ENCODE assay signal across 8 mouse cellular contexts in genomic region chr4:134371316-134371855, GRCm38 (mm10). TPM values are rescaled to one million over a fixed set of nuclear protein-coding genes. Genes with fewer than 3 reads are reported as not detected.
A peak's percentile ranks its signal among the peaks of the same experiment; 100 is the strongest.
DNase-seq lines count a peak whose midpoint lies in the region; ATAC-seq and TF ChIP-seq lines count a peak whose summit lies in the region.

No protein-coding gene starts in this region.

- no peak for TF ChIP-seq CTCF in stomach, postnatal 0 days (IDR thresholded peaks at IDR 0.05; ENCODE audit: low read depth)

- H3K9me3 ChIP-seq in heart, embryonic 12.5 days (replicated peaks): no peaks in the 10 kb centered on the region
- H3K9me3 ChIP-seq in liver, embryonic 12.5 days (replicated peaks): no peaks in the 10 kb centered on the region
- no peaks in the 10 kb centered on the region for H3K9me3 ChIP-seq in stomach, postnatal 0 days (ENCODE audit: control insufficient read depth, low read length)

- TF ChIP-seq EP300 in stomach, postnatal 0 days (optimal IDR thresholded peaks at IDR 0.05): no peak

- peaks cover 24% of the 10 kb centered on the region for H3K4me1 ChIP-seq in heart, embryonic 12.5 days (replicated peaks)
- peaks cover 26% of the 10 kb centered on the region for H3K4me1 ChIP-seq in liver, embryonic 12.5 days
- peaks cover 9% of the 10 kb centered on the region; the same call in 1 of the 2 replicates for H3K4me1 ChIP-seq in stomach, postnatal 0 days (replicated peaks; ENCODE audit: control insufficient read depth, insufficient read depth)

- H3K4me3 ChIP-seq in heart, embryonic 12.5 days: peak overlapping the region; percentile 45
- peak overlapping the region; percentile 44; the same call in 1 of the 2 replicates for H3K4me3 ChIP-seq in liver, embryonic 12.5 days
- H3K4me3 ChIP-seq in stomach, postnatal 0 days (ENCODE audit: low read depth, low read length): peak overlapping the region; percentile 45

- WGBS in heart, embryonic 12.5 days: 1% methylated on average over 17 of the region's 17 CpGs
- WGBS in liver, embryonic 12.5 days (ENCODE audit: insufficient replicate concordance): under 1% methylated on average over 17 of the region's 17 CpGs
- 2% methylated on average over 17 of the region's 17 CpGs for WGBS in stomach, postnatal 0 days

- ATAC-seq in heart, embryonic 12.5 days (ENCODE audit: insufficient number of reproducible peaks, low FRiP score): no peak
- ATAC-seq in granulocyte monocyte progenitor cell, adult 5-6 weeks (replicated peaks; ENCODE audit: poor library complexity, severe bottlenecking): 0 out of 2 replicates have a peak, but pooled peaks have one; percentile 18
- no peak for ATAC-seq in liver, embryonic 12.5 days
- ATAC-seq in stomach, postnatal 0 days (ENCODE audit: low FRiP score, low TSS enrichment): no peak

- no peaks in the 10 kb centered on the region for H3K36me3 ChIP-seq in heart, embryonic 12.5 days
- H3K36me3 ChIP-seq in liver, embryonic 12.5 days: no peaks in the 10 kb centered on the region
- no peaks in the 10 kb centered on the region for H3K36me3 ChIP-seq in stomach, postnatal 0 days (ENCODE audit: control insufficient read depth, insufficient read depth, low read length)

- H3K27me3 ChIP-seq in heart, embryonic 12.5 days (replicated peaks): peaks cover 45% of the 10 kb centered on the region
- H3K27me3 ChIP-seq in liver, embryonic 12.5 days (replicated peaks): peaks cover 83% of the 10 kb centered on the region
- peaks cover 6% of the 10 kb centered on the region; the same call in 1 of the 2 replicates for H3K27me3 ChIP-seq in stomach, postnatal 0 days (ENCODE audit: control insufficient read depth, insufficient read depth, low read length)

- DNase-seq in heart, adult 8-10 months (ENCODE audit: low spot score): no peak
- peak; percentile 49 for DNase-seq in cerebellum, adult 9-10 months
- DNase-seq in stomach, postnatal 0 days (ENCODE audit: low spot score): no peak
- DNase-seq in left cerebral cortex, adult 11 months (ENCODE audit: low spot score): no peak
- DNase-seq in ovary, postnatal 10 days (ENCODE audit: low spot score): no peak

- H3K9ac ChIP-seq in heart, embryonic 12.5 days: peak overlapping the region; percentile 51
- no peak overlapping the region for H3K9ac ChIP-seq in liver, embryonic 12.5 days
- H3K9ac ChIP-seq in stomach, postnatal 0 days (ENCODE audit: low read length): peak overlapping the region; percentile 2; the same call in 1 of the 2 replicates

- no peak overlapping the region for H3K27ac ChIP-seq in heart, embryonic 12.5 days (ENCODE audit: poor library complexity, severe bottlenecking)
- H3K27ac ChIP-seq in liver, embryonic 12.5 days: no peak overlapping the region
- H3K27ac ChIP-seq in stomach, postnatal 0 days (replicated peaks): no peak overlapping the region

- peak overlapping the region; percentile 73 for H3K4me2 ChIP-seq in heart, embryonic 12.5 days
- H3K4me2 ChIP-seq in liver, embryonic 12.5 days: peak overlapping the region; percentile 65
- H3K4me2 ChIP-seq in stomach, postnatal 0 days (replicated peaks; ENCODE audit: low read depth): peak overlapping the region; percentile 86

RNA-seq across cellular contexts. Expression of gene Extl1, which starts 12.3 kb away (rescaled TPM):
- 3.1 TPM in 2 replicates for polyA plus RNA-seq in heart, embryonic 12.5 days (2016; fragmentation: Nextera tagmentation; extraction: Ambion mirVana)
- total RNA-seq in heart, adult 8-10 months (2022): 10 to 100 TPM; 20.5 to 28.9 (median 23.9) TPM
- total RNA-seq in granulocyte monocyte progenitor cell, adult 5-6 weeks (2014; fragmentation: Nextera tagmentation): not detected in 2 replicates
- total RNA-seq in granulocyte monocyte progenitor cell, adult 5-6 weeks (2017): not detected in 2 replicates
- polyA plus RNA-seq in liver, embryonic 12.5 days (2016; fragmentation: Nextera tagmentation; extraction: Ambion mirVana): 0.25 and 0.36 TPM in 2 replicates
- polyA plus RNA-seq in stomach, postnatal 0 days (2015; fragmentation: Nextera tagmentation; extraction: Ambion mirVana): 1.8 and 2.1 TPM in 2 replicates

RNA-seq across cellular contexts. Expression of gene Pafah2, which starts 24.7 kb away (rescaled TPM):
- 10.1 and 10.7 TPM in 2 replicates for polyA plus RNA-seq in heart, embryonic 12.5 days (2016; fragmentation: Nextera tagmentation; extraction: Ambion mirVana)
- 10 to 100 TPM in 1 of 4 experiments, 1 to 10 TPM in 3; 6.8 to 10.7 (median 9.1) TPM for total RNA-seq in heart, adult 8-10 months (2022)
- total RNA-seq in granulocyte monocyte progenitor cell, adult 5-6 weeks (2014; fragmentation: Nextera tagmentation): 10.5 and 22.1 TPM in 2 replicates
- total RNA-seq in granulocyte monocyte progenitor cell, adult 5-6 weeks (2017): 10.4 and 10.6 TPM in 2 replicates
- 4.7 and 5.2 TPM in 2 replicates for polyA plus RNA-seq in liver, embryonic 12.5 days (2016; fragmentation: Nextera tagmentation; extraction: Ambion mirVana)
- polyA plus RNA-seq in stomach, postnatal 0 days (2015; fragmentation: Nextera tagmentation; extraction: Ambion mirVana): 16.8 and 17.1 TPM in 2 replicates

RNA-seq across cellular contexts. Expression of gene Slc30a2, which starts 28.4 kb away (rescaled TPM):
- 0.42 and 0.44 TPM in 2 replicates for polyA plus RNA-seq in heart, embryonic 12.5 days (2016; fragmentation: Nextera tagmentation; extraction: Ambion mirVana)
- under 1 TPM; 0.32 to 0.94 (median 0.55) TPM for total RNA-seq in heart, adult 8-10 months (2022)
- not detected in 2 replicates for total RNA-seq in granulocyte monocyte progenitor cell, adult 5-6 weeks (2014; fragmentation: Nextera tagmentation)
- not detected in 2 replicates for total RNA-seq in granulocyte monocyte progenitor cell, adult 5-6 weeks (2017)
- not detected in 2 replicates for polyA plus RNA-seq in liver, embryonic 12.5 days (2016; fragmentation: Nextera tagmentation; extraction: Ambion mirVana)
- 0.06 and 0.07 TPM in 2 replicates for polyA plus RNA-seq in stomach, postnatal 0 days (2015; fragmentation: Nextera tagmentation; extraction: Ambion mirVana)

RNA-seq across cellular contexts. Expression of gene Trim63, which starts 56.5 kb away (rescaled TPM):
- 90.7 and 93.9 TPM in 2 replicates for polyA plus RNA-seq in heart, embryonic 12.5 days (2016; fragmentation: Nextera tagmentation; extraction: Ambion mirVana)
- 100 to 1,000 TPM; 164 to 261 (median 195) TPM for total RNA-seq in heart, adult 8-10 months (2022)
- not detected in 2 replicates for total RNA-seq in granulocyte monocyte progenitor cell, adult 5-6 weeks (2014; fragmentation: Nextera tagmentation)
- total RNA-seq in granulocyte monocyte progenitor cell, adult 5-6 weeks (2017): not detected in 2 replicates
- 0.20 and 0.23 TPM in 2 replicates for polyA plus RNA-seq in liver, embryonic 12.5 days (2016; fragmentation: Nextera tagmentation; extraction: Ambion mirVana)
- 0.07 and 0.13 TPM in 2 replicates for polyA plus RNA-seq in stomach, postnatal 0 days (2015; fragmentation: Nextera tagmentation; extraction: Ambion mirVana)
